Mouse (Mus musculus): ENCODE data around the gene Rubcnl. TPM values are rescaled to one million over a fixed set of nuclear protein-coding genes. Genes with fewer than 3 reads are reported as not detected.

Rubcnl gene
- total RNA-seq, 2 experiments from 2014 or later, result 1.0 to 1.1 TPM

GRCm38 (mm10) chr14:75069356-75069979 is 53.6 kb downstream of the Rubcnl start:
- DNase-seq (ENCODE audit: low spot score in 2 of 2), result no peak

GRCm38 (mm10) chr14:75071091-75071490 is 55.3 kb downstream of the Rubcnl start:
- DNase-seq (ENCODE audit: low spot score in 2 of 2), result no peak

DNA sequence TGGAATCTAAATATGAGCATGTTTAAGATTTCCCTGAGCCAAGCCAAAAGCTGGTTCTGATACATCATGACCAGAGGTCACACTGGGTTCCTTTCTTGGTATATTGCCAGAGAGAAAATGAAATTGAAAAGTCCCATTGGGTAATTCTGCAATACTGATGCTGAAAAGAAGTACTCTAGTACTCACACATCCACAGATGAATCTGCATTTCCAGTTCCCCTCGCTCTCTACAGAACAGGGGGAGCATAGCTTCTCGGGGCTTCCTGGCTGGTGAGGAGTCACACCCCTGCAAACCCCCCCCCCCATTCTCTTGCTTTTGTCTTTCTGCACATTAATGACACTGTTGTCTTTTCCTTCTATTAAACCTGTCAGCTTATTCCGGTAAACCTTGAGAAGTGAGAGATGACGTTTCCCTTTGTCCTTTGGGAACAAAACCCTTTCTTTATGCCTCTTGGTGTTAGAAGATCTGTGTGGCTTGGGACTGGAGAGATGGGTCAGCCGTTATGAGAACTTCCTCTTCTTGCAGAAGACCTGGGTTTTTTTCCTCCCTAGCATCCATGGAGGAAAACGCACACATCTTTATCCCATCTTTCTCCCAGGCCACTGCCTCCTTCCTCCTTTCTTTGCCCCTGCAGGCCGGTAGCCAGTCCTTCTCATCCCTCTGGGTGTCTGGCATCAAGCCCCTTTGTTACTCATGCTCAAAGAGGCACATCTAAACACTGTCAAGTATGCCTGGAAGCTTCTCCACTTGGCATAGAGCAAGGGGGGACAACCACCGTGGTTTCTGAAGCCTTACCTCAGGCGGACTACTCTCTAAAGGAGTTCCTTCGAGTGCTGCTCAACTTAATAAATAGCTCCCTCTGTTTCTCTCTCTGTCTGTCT is 59.7 kb downstream of the Rubcnl start:
- DNase-seq (ENCODE audit: low spot score in 2 of 2), result no peak

DNA sequence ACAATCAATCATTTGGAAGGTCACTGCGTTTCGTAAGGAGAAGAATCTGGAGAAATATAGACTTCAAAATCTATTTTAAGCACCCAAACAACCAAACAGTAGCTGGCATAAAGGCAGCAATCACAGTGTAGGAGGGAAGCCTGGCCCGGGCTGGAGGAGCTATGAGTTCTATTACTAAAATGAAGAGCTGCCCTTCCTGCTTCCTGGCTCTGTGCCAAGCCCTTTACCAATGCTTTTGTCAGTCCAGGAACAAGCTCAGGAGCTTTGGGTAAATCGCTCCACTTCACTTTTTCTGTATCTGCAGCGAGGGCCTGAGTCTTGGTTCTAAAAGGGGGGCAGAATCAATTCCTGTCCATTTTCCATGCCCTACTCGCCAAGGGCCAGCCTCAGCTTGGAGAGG is 62.1 kb downstream of the Rubcnl start:
- DNase-seq (ENCODE audit: low spot score in 2 of 2), result no peak

Other genes with a start within 250 kb of the Rubcnl start
- gene Lrch1, start 68.2 kb upstream of the Rubcnl start, total RNA-seq (2021), result 10 to 100 TPM; 33.8 to 35.5 TPM
- not detected for gene Lrrc63, start 114.9 kb downstream of the Rubcnl start, total RNA-seq (2021)
- gene Lcp1, start 115.1 kb downstream of the Rubcnl start, total RNA-seq (2021), result 1 to 10 TPM; 8.5 to 8.8 TPM
- not detected for gene Cpb2, start 226.3 kb downstream of the Rubcnl start, total RNA-seq (2021)